Mouse (Mus musculus): ENCODE measurements around the gene Dusp15. TPM values are rescaled to one million over a fixed set of nuclear protein-coding genes. Genes with fewer than 3 reads are reported as not detected.

The Dusp15 gene
- total RNA-seq, 1 experiment, result 0.31 TPM

GRCm38 (mm10) chr2:152927371-152927770 is 24.1 kb downstream of the Dusp15 start:
- Histone ChIP-seq H3K27ac (ENCODE audit: insufficient read depth, low read depth, low read length, poor library complexity, severe bottlenecking) (no peak overlapping the region), H3K36me3 (ENCODE audit: control insufficient read depth, insufficient read depth, low read length, poor library complexity, severe bottlenecking) (no peaks in the 10 kb centered on the region), H3K9ac (ENCODE audit: insufficient read depth, low read depth, low read length, poor library complexity, severe bottlenecking) (no peak overlapping the region), H3K4me1 (ENCODE audit: control insufficient read depth in 2 of 2, insufficient read depth in 2 of 2, low read length in 2 of 2, poor library complexity in 1 of 2) (0 out of 4 replicates have a peak, but pooled peaks cover 0 to 2% of the 10 kb centered on the region in 2 experiments), H3K4me3 (ENCODE audit: insufficient read depth in 1 of 2, low read depth in 1 of 2, low read length in 2 of 2, poor library complexity in 1 of 2, severe bottlenecking in 1 of 2) (no peak overlapping the region), H3K9me3 (ENCODE audit: control insufficient read depth, insufficient read depth, low read depth, low read length) (no peaks in the 10 kb centered on the region)
- in situ Hi-C loops (cut with MboI; ENCODE audit: low sequenced_read_pairs in 2 of 2, unreplicated experiment in 2 of 2), result no loop called here
- TF ChIP-seq HCFC1 (IDR thresholded peaks at IDR 0.05; ENCODE audit: borderline replicate concordance, insufficient read depth, low read length) (no peak), ZNF384 (IDR thresholded peaks at IDR 0.05; ENCODE audit: low read depth, low read length) (no peak), CHD2 (IDR thresholded peaks at IDR 0.05; ENCODE audit: low read depth, low read length) (no peak), MAFK (IDR thresholded peaks at IDR 0.05; ENCODE audit: insufficient read depth, low read depth, low read length) (no peak), ZC3H11A (IDR thresholded peaks at IDR 0.05; ENCODE audit: borderline replicate concordance, low read depth, low read length) (no peak)
- no peak for DNase-seq (ENCODE audit: low read depth, low spot score)

- Histone ChIP-seq H3K4me1 (ENCODE audit: control insufficient read depth in 2 of 2, insufficient read depth in 2 of 2, low read length in 2 of 2, poor library complexity in 1 of 2) (peaks cover 0 to 4% of the 10 kb centered on the region in 2 experiments; a peak in 1 of 4 replicates), H3K36me3 (ENCODE audit: control insufficient read depth, insufficient read depth, low read length, poor library complexity, severe bottlenecking) (no peaks in the 10 kb centered on the region), H3K9me3 (ENCODE audit: control insufficient read depth, insufficient read depth, low read depth, low read length) (no peaks in the 10 kb centered on the region), H3K27ac (ENCODE audit: insufficient read depth, low read depth, low read length, poor library complexity, severe bottlenecking) (no peak overlapping the region), H3K4me3 (ENCODE audit: insufficient read depth in 1 of 2, low read depth in 1 of 2, low read length in 2 of 2, poor library complexity in 1 of 2, severe bottlenecking in 1 of 2) (no peak overlapping the region), H3K9ac (ENCODE audit: insufficient read depth, low read depth, low read length, poor library complexity, severe bottlenecking) (no peak overlapping the region)
- TF ChIP-seq MAFK (IDR thresholded peaks at IDR 0.05; ENCODE audit: insufficient read depth, low read depth, low read length) (no peak), ZNF384 (IDR thresholded peaks at IDR 0.05; ENCODE audit: low read depth, low read length) (no peak), ZC3H11A (IDR thresholded peaks at IDR 0.05; ENCODE audit: borderline replicate concordance, low read depth, low read length) (no peak), HCFC1 (IDR thresholded peaks at IDR 0.05; ENCODE audit: borderline replicate concordance, insufficient read depth, low read length) (no peak), CHD2 (IDR thresholded peaks at IDR 0.05; ENCODE audit: low read depth, low read length) (no peak)
- in situ Hi-C loops (cut with MboI; ENCODE audit: low sequenced_read_pairs in 2 of 2, unreplicated experiment in 2 of 2), result no loop called here
- DNase-seq (ENCODE audit: low read depth, low spot score), result no peak
These were observed 24.6 kb downstream of the Dusp15 start for GRCm38 (mm10) chr2:152926896-152927295.

GRCm38 (mm10) chr2:152925189-152925872 is 26.2 kb downstream of the Dusp15 start:
- Histone ChIP-seq H3K9ac (ENCODE audit: insufficient read depth, low read depth, low read length, poor library complexity, severe bottlenecking) (no peak overlapping the region), H3K9me3 (ENCODE audit: control insufficient read depth, insufficient read depth, low read depth, low read length) (no peaks in the 10 kb centered on the region), H3K4me3 (ENCODE audit: insufficient read depth in 1 of 2, low read depth in 1 of 2, low read length in 2 of 2, poor library complexity in 1 of 2, severe bottlenecking in 1 of 2) (no peak overlapping the region), H3K4me1 (ENCODE audit: control insufficient read depth in 2 of 2, insufficient read depth in 2 of 2, low read length in 2 of 2, poor library complexity in 1 of 2) (peaks cover 0 to 4% of the 10 kb centered on the region in 2 experiments; a peak in 1 of 4 replicates), H3K27ac (ENCODE audit: insufficient read depth, low read depth, low read length, poor library complexity, severe bottlenecking) (no peak overlapping the region), H3K36me3 (ENCODE audit: control insufficient read depth, insufficient read depth, low read length, poor library complexity, severe bottlenecking) (no peaks in the 10 kb centered on the region)
- in situ Hi-C loops (cut with MboI; ENCODE audit: low sequenced_read_pairs in 2 of 2, unreplicated experiment in 2 of 2), result no loop called here
- no peak for TF ChIP-seq MAFK (IDR thresholded peaks at IDR 0.05; ENCODE audit: insufficient read depth, low read depth, low read length)
- DNase-seq (ENCODE audit: low read depth, low spot score), result no peak

- H3K4me1 ChIP-seq (ENCODE audit: control insufficient read depth in 2 of 2, insufficient read depth in 2 of 2, low read length in 2 of 2, poor library complexity in 1 of 2), result peaks cover 0 to 4% of the 10 kb centered on the region in 2 experiments; a peak in 1 of 4 replicates
- H3K36me3 ChIP-seq (ENCODE audit: control insufficient read depth, insufficient read depth, low read length, poor library complexity, severe bottlenecking), result no peaks in the 10 kb centered on the region
- H3K9me3 ChIP-seq (ENCODE audit: control insufficient read depth, insufficient read depth, low read depth, low read length), result no peaks in the 10 kb centered on the region
- in situ Hi-C loops (cut with MboI; ENCODE audit: low sequenced_read_pairs in 2 of 2, unreplicated experiment in 2 of 2), result loop anchor here in 1 of 2 experiments (25.0 kb wide), 1 partner anchor 213 kb away; no protein-coding TSS in a partner anchor
- no peak overlapping the region for H3K27ac ChIP-seq (ENCODE audit: insufficient read depth, low read depth, low read length, poor library complexity, severe bottlenecking)
- DNase-seq (ENCODE audit: low read depth, low spot score), result no peak
- no peak overlapping the region for H3K4me3 ChIP-seq (ENCODE audit: insufficient read depth in 1 of 2, low read depth in 1 of 2, low read length in 2 of 2, poor library complexity in 1 of 2, severe bottlenecking in 1 of 2)
- H3K9ac ChIP-seq (ENCODE audit: insufficient read depth, low read depth, low read length, poor library complexity, severe bottlenecking), result no peak overlapping the region
- TF ChIP-seq MAFK (IDR thresholded peaks at IDR 0.05; ENCODE audit: insufficient read depth, low read depth, low read length) (no peak), CHD2 (IDR thresholded peaks at IDR 0.05; ENCODE audit: low read depth, low read length) (no peak), HCFC1 (IDR thresholded peaks at IDR 0.05; ENCODE audit: borderline replicate concordance, insufficient read depth, low read length) (no peak)
These were observed 27.0 kb downstream of the Dusp15 start for GRCm38 (mm10) chr2:152924543-152924942.

GRCm38 (mm10) chr2:152924128-152924527 is 27.4 kb downstream of the Dusp15 start:
- H3K27ac ChIP-seq (ENCODE audit: insufficient read depth, low read depth, low read length, poor library complexity, severe bottlenecking), result no peak overlapping the region

More at GRCm38 (mm10) chr2:152924128-152924527, 27.4 kb downstream of the Dusp15 start:
- DNase-seq (ENCODE audit: low read depth, low spot score), result no peak
- Histone ChIP-seq H3K36me3 (ENCODE audit: control insufficient read depth, insufficient read depth, low read length, poor library complexity, severe bottlenecking) (no peaks in the 10 kb centered on the region), H3K4me3 (ENCODE audit: insufficient read depth in 1 of 2, low read depth in 1 of 2, low read length in 2 of 2, poor library complexity in 1 of 2, severe bottlenecking in 1 of 2) (no peak overlapping the region), H3K9me3 (ENCODE audit: control insufficient read depth, insufficient read depth, low read depth, low read length) (no peaks in the 10 kb centered on the region), H3K9ac (ENCODE audit: insufficient read depth, low read depth, low read length, poor library complexity, severe bottlenecking) (no peak overlapping the region), H3K4me1 (ENCODE audit: control insufficient read depth in 2 of 2, insufficient read depth in 2 of 2, low read length in 2 of 2, poor library complexity in 1 of 2) (peaks cover 0 to 4% of the 10 kb centered on the region in 2 experiments; a peak in 1 of 4 replicates)
- in situ Hi-C loops (cut with MboI; ENCODE audit: low sequenced_read_pairs in 2 of 2, unreplicated experiment in 2 of 2), result loop anchor here in 1 of 2 experiments (25.0 kb wide), 1 partner anchor 213 kb away; no protein-coding TSS in a partner anchor
- TF ChIP-seq MAFK (IDR thresholded peaks at IDR 0.05; ENCODE audit: insufficient read depth, low read depth, low read length), result no peak
- no peak for TF ChIP-seq ZNF384 (IDR thresholded peaks at IDR 0.05; ENCODE audit: low read depth, low read length)
- TF ChIP-seq CHD2 (IDR thresholded peaks at IDR 0.05; ENCODE audit: low read depth, low read length), result no peak
- no peak for TF ChIP-seq HCFC1 (IDR thresholded peaks at IDR 0.05; ENCODE audit: borderline replicate concordance, insufficient read depth, low read length)
- no peak for TF ChIP-seq ZC3H11A (IDR thresholded peaks at IDR 0.05; ENCODE audit: borderline replicate concordance, low read depth, low read length)
